Mouse (Mus musculus): Measurements from ENCODE around the gene Gif. TPM values are rescaled to one million over a fixed set of nuclear protein-coding genes. Genes with fewer than 3 reads are reported as not detected.

Gif gene
- polyA plus RNA-seq, 1 experiment from 2014 or later = not detected

GRCm38 (mm10) chr19:11791825-11792224 lies 44.5 kb downstream of the Gif start:
- H3K4me3 ChIP-seq (ENCODE audit: low read length) = no peak overlapping the region
- ATAC-seq (ENCODE audit: low FRiP score, low TSS enrichment) = no peak
- H3K9ac ChIP-seq (replicated peaks; ENCODE audit: low read length) = no peak overlapping the region
- H3K27me3 ChIP-seq (ENCODE audit: insufficient read depth, low read length) = no peaks in the 10 kb centered on the region
- H3K4me1 ChIP-seq (ENCODE audit: insufficient read depth, low read length) = 0 out of 2 replicates have a peak, but pooled peaks cover 4% of the 10 kb centered on the region
- whole genome bisulfite sequencing = 77% methylated on average over 5 of the region's 5 CpGs
- H3K27ac ChIP-seq (ENCODE audit: low read length) = no peak overlapping the region
- H3K9me3 ChIP-seq (ENCODE audit: low read length) = no peaks in the 10 kb centered on the region
- H3K4me2 ChIP-seq (replicated peaks; ENCODE audit: low read depth, low read length) = no peak overlapping the region
- H3K36me3 ChIP-seq (ENCODE audit: insufficient read depth, low read length) = no peaks in the 10 kb centered on the region

GRCm38 (mm10) chr19:11793741-11794359 lies 46.5 kb downstream of the Gif start:
- Histone ChIP-seq H3K4me1 (ENCODE audit: insufficient read depth, low read length) (0 out of 2 replicates have a peak, but pooled peaks cover 4% of the 10 kb centered on the region), H3K4me2 (replicated peaks; ENCODE audit: low read depth, low read length) (no peak overlapping the region)

GRCm38 (mm10) chr19:11794447-11794846 lies 47.1 kb downstream of the Gif start:
- H3K36me3 ChIP-seq (ENCODE audit: insufficient read depth, low read length) = no peaks in the 10 kb centered on the region
- 78% methylated on average over 6 of the region's 6 CpGs for WGBS
- H3K9ac ChIP-seq (replicated peaks; ENCODE audit: low read length) = no peak overlapping the region
- no peak overlapping the region for H3K4me3 ChIP-seq (ENCODE audit: low read length)
- no peaks in the 10 kb centered on the region for H3K4me1 ChIP-seq (ENCODE audit: insufficient read depth, low read length)
- ATAC-seq (ENCODE audit: low FRiP score, low TSS enrichment) = no peak
- H3K4me2 ChIP-seq (replicated peaks; ENCODE audit: low read depth, low read length) = no peak overlapping the region
- H3K27me3 ChIP-seq (ENCODE audit: insufficient read depth, low read length) = no peaks in the 10 kb centered on the region
- H3K27ac ChIP-seq (ENCODE audit: low read length) = no peak overlapping the region
- no peaks in the 10 kb centered on the region for H3K9me3 ChIP-seq (ENCODE audit: low read length)

More at GRCm38 (mm10) chr19:11793741-11794359, 46.5 kb downstream of the Gif start:
- H3K9me3 ChIP-seq (ENCODE audit: low read length) = no peaks in the 10 kb centered on the region
- no peak overlapping the region for H3K4me3 ChIP-seq (ENCODE audit: low read length)
- WGBS = 75% methylated on average over 2 of the region's 2 CpGs
- H3K36me3 ChIP-seq (ENCODE audit: insufficient read depth, low read length) = no peaks in the 10 kb centered on the region
- H3K27me3 ChIP-seq (ENCODE audit: insufficient read depth, low read length) = no peaks in the 10 kb centered on the region
- no peak for ATAC-seq (ENCODE audit: low FRiP score, low TSS enrichment)
- H3K27ac ChIP-seq (ENCODE audit: low read length) = no peak overlapping the region
- no peak overlapping the region for H3K9ac ChIP-seq (replicated peaks; ENCODE audit: low read length)

- H3K4me3 ChIP-seq (ENCODE audit: low read length) = no peak overlapping the region
- H3K36me3 ChIP-seq (ENCODE audit: insufficient read depth, low read length) = 0 out of 2 replicates have a peak, but pooled peaks cover 6% of the 10 kb centered on the region
- peak; percentile 46; the same call in 1 of the 2 replicates for ATAC-seq (ENCODE audit: low FRiP score, low TSS enrichment)
- no peak overlapping the region for H3K9ac ChIP-seq (replicated peaks; ENCODE audit: low read length)
- 81% methylated on average over 8 of the region's 8 CpGs for WGBS
- H3K4me2 ChIP-seq (replicated peaks; ENCODE audit: low read depth, low read length) = no peak overlapping the region
- no peaks in the 10 kb centered on the region for H3K9me3 ChIP-seq (ENCODE audit: low read length)
- no peaks in the 10 kb centered on the region for H3K4me1 ChIP-seq (ENCODE audit: insufficient read depth, low read length)
- no peak overlapping the region for H3K27ac ChIP-seq (ENCODE audit: low read length)
- H3K27me3 ChIP-seq (ENCODE audit: insufficient read depth, low read length) = no peaks in the 10 kb centered on the region
Observed at GRCm38 (mm10) chr19:11800531-11801315, 53.4 kb downstream of the Gif start.

- no peak overlapping the region for H3K4me3 ChIP-seq (ENCODE audit: low read length)
- no peaks in the 10 kb centered on the region for H3K27me3 ChIP-seq (ENCODE audit: insufficient read depth, low read length)
- H3K36me3 ChIP-seq (ENCODE audit: insufficient read depth, low read length) = 0 out of 2 replicates have a peak, but pooled peaks cover 6% of the 10 kb centered on the region
- H3K9me3 ChIP-seq (ENCODE audit: low read length) = no peaks in the 10 kb centered on the region
- 65% methylated on average over 1 of the region's 1 CpGs for WGBS
- no peak overlapping the region for H3K4me2 ChIP-seq (replicated peaks; ENCODE audit: low read depth, low read length)
- H3K9ac ChIP-seq (replicated peaks; ENCODE audit: low read length) = no peak overlapping the region
- H3K4me1 ChIP-seq (ENCODE audit: insufficient read depth, low read length) = no peaks in the 10 kb centered on the region
- ATAC-seq (ENCODE audit: low FRiP score, low TSS enrichment) = no peak
- H3K27ac ChIP-seq (ENCODE audit: low read length) = no peak overlapping the region
Observed at GRCm38 (mm10) chr19:11804423-11804822, 57.1 kb downstream of the Gif start.

GRCm38 (mm10) chr19:11807251-11807650 lies 59.9 kb downstream of the Gif start:
- Histone ChIP-seq H3K4me2 (replicated peaks; ENCODE audit: low read depth, low read length) (no peak overlapping the region), H3K4me1 (ENCODE audit: insufficient read depth, low read length) (peaks cover 19% of the 10 kb centered on the region), H3K9ac (replicated peaks; ENCODE audit: low read length) (no peak overlapping the region), H3K27me3 (ENCODE audit: insufficient read depth, low read length) (no peaks in the 10 kb centered on the region), H3K9me3 (ENCODE audit: low read length) (no peaks in the 10 kb centered on the region), H3K4me3 (ENCODE audit: low read length) (no peak overlapping the region), H3K27ac (ENCODE audit: low read length) (no peak overlapping the region), H3K36me3 (ENCODE audit: insufficient read depth, low read length) (0 out of 2 replicates have a peak, but pooled peaks cover 4% of the 10 kb centered on the region)
- ATAC-seq (ENCODE audit: low FRiP score, low TSS enrichment) = no peak
- 60% methylated on average over 2 of the region's 2 CpGs for WGBS

- Histone ChIP-seq H3K4me3 (ENCODE audit: low read length) (no peak overlapping the region), H3K4me1 (ENCODE audit: insufficient read depth, low read length) (peaks cover 25% of the 10 kb centered on the region), H3K27me3 (ENCODE audit: insufficient read depth, low read length) (no peaks in the 10 kb centered on the region), H3K4me2 (replicated peaks; ENCODE audit: low read depth, low read length) (no peak overlapping the region), H3K9me3 (ENCODE audit: low read length) (no peaks in the 10 kb centered on the region), H3K9ac (replicated peaks; ENCODE audit: low read length) (no peak overlapping the region), H3K27ac (ENCODE audit: low read length) (no peak overlapping the region), H3K36me3 (ENCODE audit: insufficient read depth, low read length) (no peaks in the 10 kb centered on the region)
- WGBS = 66% methylated on average over 6 of the region's 6 CpGs
- no peak for ATAC-seq (ENCODE audit: low FRiP score, low TSS enrichment)
Observed at GRCm38 (mm10) chr19:11807822-11808221, 60.5 kb downstream of the Gif start.

- Histone ChIP-seq H3K4me1 (ENCODE audit: insufficient read depth, low read length) (peaks cover 31% of the 10 kb centered on the region), H3K9me3 (ENCODE audit: low read length) (no peaks in the 10 kb centered on the region), H3K9ac (replicated peaks; ENCODE audit: low read length) (no peak overlapping the region), H3K4me2 (replicated peaks; ENCODE audit: low read depth, low read length) (no peak overlapping the region), H3K27ac (ENCODE audit: low read length) (no peak overlapping the region), H3K27me3 (ENCODE audit: insufficient read depth, low read length) (no peaks in the 10 kb centered on the region), H3K4me3 (ENCODE audit: low read length) (no peak overlapping the region), H3K36me3 (ENCODE audit: insufficient read depth, low read length) (no peaks in the 10 kb centered on the region)
- no peak for ATAC-seq (ENCODE audit: low FRiP score, low TSS enrichment)
- 92% methylated on average over 2 of the region's 2 CpGs for WGBS
Observed at GRCm38 (mm10) chr19:11808452-11808851, 61.1 kb downstream of the Gif start.

GRCm38 (mm10) chr19:11810003-11810758 lies 62.8 kb downstream of the Gif start:
- ATAC-seq (ENCODE audit: low FRiP score, low TSS enrichment) = no peak
- H3K4me1 ChIP-seq (ENCODE audit: insufficient read depth, low read length) = peaks cover 47% of the 10 kb centered on the region
- no peaks in the 10 kb centered on the region for H3K36me3 ChIP-seq (ENCODE audit: insufficient read depth, low read length)
- no peak overlapping the region for H3K4me2 ChIP-seq (replicated peaks; ENCODE audit: low read depth, low read length)
- H3K27me3 ChIP-seq (ENCODE audit: insufficient read depth, low read length) = no peaks in the 10 kb centered on the region
- WGBS = 73% methylated on average over 5 of the region's 5 CpGs
- no peak overlapping the region for H3K4me3 ChIP-seq (ENCODE audit: low read length)
- no peaks in the 10 kb centered on the region for H3K9me3 ChIP-seq (ENCODE audit: low read length)
- peak overlapping the region; percentile 50; the same call in 1 of the 2 replicates for H3K27ac ChIP-seq (ENCODE audit: low read length)
- no peak overlapping the region for H3K9ac ChIP-seq (replicated peaks; ENCODE audit: low read length)
